Mouse (Mus musculus): ENCODE data around the gene Cacnb3.

The Cacnb3 gene

GRCm38 (mm10) chr15:98635291-98635841 lies 4.7 kb downstream of the Cacnb3 start:
- no peak for DNase-seq (ENCODE audit: low spot score)

- no peak for DNase-seq (ENCODE audit: low spot score)
These were observed 5.9 kb downstream of the Cacnb3 start for GRCm38 (mm10) chr15:98636517-98636916.

GRCm38 (mm10) chr15:98637155-98637554 lies 6.5 kb downstream of the Cacnb3 start:
- no peak for DNase-seq (ENCODE audit: low spot score)

- no peak for DNase-seq (ENCODE audit: low spot score)
These were observed 9.5 kb downstream of the Cacnb3 start for GRCm38 (mm10) chr15:98640157-98640556.

- no peak for DNase-seq (ENCODE audit: low spot score)
These were observed 13.8 kb downstream of the Cacnb3 start for GRCm38 (mm10) chr15:98644406-98644805.

- DNase-seq (ENCODE audit: low spot score): no peak
These were observed 14.7 kb downstream of the Cacnb3 start for GRCm38 (mm10) chr15:98645057-98646026.

- no peak for DNase-seq (ENCODE audit: low spot score)
These were observed 16.1 kb downstream of the Cacnb3 start for GRCm38 (mm10) chr15:98646737-98647136.

- no peak for DNase-seq (ENCODE audit: low spot score)
These were observed 16.7 kb downstream of the Cacnb3 start for GRCm38 (mm10) chr15:98647308-98647707.

GRCm38 (mm10) chr15:98648071-98648470 lies 17.4 kb downstream of the Cacnb3 start:
- no peak for DNase-seq (ENCODE audit: low spot score)

GRCm38 (mm10) chr15:98651431-98651830 lies 20.8 kb downstream of the Cacnb3 start:
- DNase-seq (ENCODE audit: low spot score): no peak

- DNase-seq (ENCODE audit: low spot score): no peak
These were observed 21.5 kb downstream of the Cacnb3 start for GRCm38 (mm10) chr15:98652174-98652573.

- no peak for DNase-seq (ENCODE audit: low spot score)
These were observed 26.5 kb downstream of the Cacnb3 start for GRCm38 (mm10) chr15:98656982-98657751.

GRCm38 (mm10) chr15:98662198-98662566 lies 31.5 kb downstream of the Cacnb3 start:
- no peak for DNase-seq (ENCODE audit: low spot score)

GRCm38 (mm10) chr15:98662567-98663545 lies 32.2 kb downstream of the Cacnb3 start, which contains the start of gene Ddx23:
Ddx23 (minus strand) TSS chr15:98662894.
- DNase-seq (ENCODE audit: low spot score): peak; percentile 88

- no peak for DNase-seq (ENCODE audit: low spot score)
These were observed 33.6 kb downstream of the Cacnb3 start for GRCm38 (mm10) chr15:98664042-98664907.

- DNase-seq (ENCODE audit: low spot score): no peak
These were observed 42.0 kb downstream of the Cacnb3 start for GRCm38 (mm10) chr15:98672592-98672991.

GRCm38 (mm10) chr15:98673732-98674131 lies 43.1 kb downstream of the Cacnb3 start:
- DNase-seq (ENCODE audit: low spot score): no peak

- DNase-seq (ENCODE audit: low spot score): no peak
These were observed 43.8 kb downstream of the Cacnb3 start for GRCm38 (mm10) chr15:98674284-98674993.

- no peak for DNase-seq (ENCODE audit: low spot score)
These were observed 44.4 kb downstream of the Cacnb3 start for GRCm38 (mm10) chr15:98674994-98675545.

All from ovary, postnatal 14 days (tissue).